Mouse (Mus musculus): ENCODE data around the gene Hykk.
"Not testable (repeated sequence)": the region's sequence is repeated elsewhere in the genome, so short reads cannot be mapped to it uniquely, and the experiment has no call there.

Hykk gene

DNA sequence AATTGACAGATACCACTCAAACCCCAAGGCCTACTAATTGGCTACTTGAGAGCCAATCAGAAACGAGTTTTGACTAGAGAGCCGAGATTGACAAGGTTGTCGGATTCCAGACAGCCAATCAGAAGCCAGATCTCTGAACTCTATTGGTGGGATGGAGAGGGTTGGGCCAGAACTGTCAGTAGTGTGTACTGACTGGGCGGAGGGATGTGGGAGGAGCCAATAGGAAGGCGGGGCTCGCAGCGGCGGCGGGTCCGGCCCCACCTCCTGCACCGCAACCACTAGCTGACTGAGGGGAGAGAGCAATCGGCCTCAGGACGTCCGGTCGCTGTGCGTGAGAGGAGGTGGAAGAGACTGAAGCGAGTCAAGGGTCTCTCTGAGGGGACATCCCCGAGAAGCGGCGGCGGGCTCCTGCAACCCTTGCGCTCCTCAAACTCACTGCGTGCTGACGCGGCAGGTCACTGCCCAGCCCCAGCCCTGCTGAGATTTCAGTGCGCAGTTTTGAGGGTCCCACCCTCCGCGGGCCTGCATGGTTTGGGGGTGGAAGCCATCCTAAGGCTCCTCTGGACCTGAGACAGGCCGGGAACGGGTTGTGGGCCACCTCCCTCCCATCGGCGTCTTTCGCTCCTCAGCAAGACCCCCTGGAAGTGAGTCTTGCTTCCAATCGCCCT, at the start of gene Hykk:
Gene Hykk, plus strand, starts transcription at position 274 of the 668 bp plus-strand sequence.
- DNase-seq (ENCODE audit: low read depth, low spot score), result peak; percentile 98

- DNase-seq (ENCODE audit: low read depth, low spot score), result peak; percentile 9
These were observed 38.3 kb upstream of the Hykk start for GRCm38 (mm10) chr9:54878759-54879158.

DNA sequence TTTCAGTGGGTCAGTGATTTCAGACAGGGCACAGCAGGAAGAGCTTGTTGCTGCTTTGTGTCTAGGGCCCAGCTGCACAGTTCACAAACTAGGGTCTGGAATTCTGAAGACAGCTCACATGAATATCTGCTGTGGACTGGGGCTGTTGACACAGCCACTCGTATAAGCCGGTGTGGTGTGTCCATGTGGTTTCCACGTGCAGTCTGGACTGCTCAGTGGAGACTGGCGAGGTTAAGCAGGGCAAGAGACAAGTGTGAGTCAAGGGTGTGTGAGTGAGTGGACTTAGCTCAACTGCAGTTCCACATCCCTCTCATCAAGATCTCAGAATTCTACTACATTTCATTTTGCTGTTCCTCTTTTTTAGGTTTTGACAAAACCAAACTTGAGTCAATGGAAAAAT, 25.0 kb upstream of the Hykk start:
- no peak for DNase-seq (ENCODE audit: low read depth, low spot score)

DNA sequence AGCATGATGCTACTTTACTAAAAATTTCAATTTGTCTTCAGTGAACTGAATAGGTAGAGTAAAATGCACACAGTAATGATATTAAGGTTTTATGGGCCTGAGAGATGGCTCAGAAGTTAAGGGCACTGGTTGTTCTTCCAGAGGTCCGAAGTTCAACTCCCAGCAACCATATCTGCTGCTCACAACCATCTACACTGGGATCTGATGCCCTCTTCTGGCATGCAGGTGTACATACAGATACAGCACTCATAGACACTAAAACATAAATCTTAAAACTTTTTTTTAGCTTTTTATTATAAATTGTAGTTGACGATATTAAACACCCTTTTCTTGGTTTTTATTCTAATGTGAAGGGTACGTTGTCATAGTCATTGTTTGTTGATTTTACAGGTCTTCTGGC, 20.0 kb upstream of the Hykk start:
- DNase-seq (ENCODE audit: low read depth, low spot score), result no peak

DNA sequence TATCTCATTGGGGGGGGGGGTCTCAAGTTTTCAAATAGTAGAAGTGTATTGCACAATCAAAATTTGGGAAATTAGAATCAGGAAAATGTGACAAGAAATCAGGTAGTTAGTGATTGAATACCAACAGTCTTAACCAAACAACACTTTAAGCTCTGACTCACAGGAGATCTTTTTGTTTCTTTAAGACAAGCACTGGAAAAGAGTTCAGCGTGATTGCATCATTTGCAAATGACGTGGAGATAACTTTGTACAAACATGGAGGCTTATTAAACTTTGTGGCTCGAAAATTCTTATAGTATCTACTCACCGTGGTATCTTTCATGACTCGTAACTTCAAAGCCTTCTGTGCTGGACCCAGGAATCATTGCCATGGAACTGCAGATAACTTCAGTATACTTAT, 7.6 kb upstream of the Hykk start:
- DNase-seq (ENCODE audit: low read depth, low spot score), result no peak

DNA sequence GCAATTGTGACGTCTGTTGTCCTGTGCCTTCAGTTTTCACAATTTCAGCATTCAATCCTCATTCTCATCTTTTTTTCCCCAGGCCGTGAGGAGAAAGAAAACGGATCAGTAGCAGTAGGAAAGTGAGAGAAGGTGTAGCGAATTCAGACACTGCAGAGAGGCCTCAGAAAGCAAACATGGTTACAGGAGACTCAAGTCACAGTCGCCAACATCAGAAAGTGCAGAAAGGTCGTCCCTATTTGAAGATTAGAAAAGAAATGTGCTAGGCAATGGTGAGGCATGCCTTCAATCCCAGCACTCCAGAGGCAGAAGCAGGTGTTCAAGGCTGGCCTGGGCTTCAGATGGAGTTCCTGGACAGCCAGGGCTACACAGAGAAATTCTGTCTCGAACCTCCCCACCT, 1.5 kb upstream of the Hykk start:
- no peak for DNase-seq (ENCODE audit: low read depth, low spot score)

- no peak for DNase-seq (ENCODE audit: low read depth, low spot score)
These were observed 682 bp upstream of the Hykk start for GRCm38 (mm10) chr9:54916401-54916800.

DNA sequence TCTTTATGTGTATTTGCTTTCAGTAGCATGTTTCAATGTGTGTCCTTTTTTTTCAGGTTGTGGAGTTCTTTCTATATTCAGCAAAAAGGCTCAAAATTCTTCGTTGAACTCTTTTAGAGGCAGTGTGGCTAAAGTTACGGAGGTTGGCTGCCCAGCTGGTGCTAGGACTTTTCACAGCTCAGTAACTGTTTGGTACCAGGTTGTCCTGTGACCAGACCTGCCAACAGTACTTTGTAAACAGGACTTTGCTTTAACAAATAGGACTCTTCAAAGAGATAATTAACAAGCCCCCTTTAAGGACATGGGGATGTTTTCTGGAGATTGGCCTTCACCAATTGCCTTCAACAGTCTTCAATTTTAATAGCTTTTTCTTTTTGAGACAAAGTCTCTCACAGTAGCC, 1.1 kb downstream of the Hykk start:
- no peak for DNase-seq (ENCODE audit: low read depth, low spot score)

DNA sequence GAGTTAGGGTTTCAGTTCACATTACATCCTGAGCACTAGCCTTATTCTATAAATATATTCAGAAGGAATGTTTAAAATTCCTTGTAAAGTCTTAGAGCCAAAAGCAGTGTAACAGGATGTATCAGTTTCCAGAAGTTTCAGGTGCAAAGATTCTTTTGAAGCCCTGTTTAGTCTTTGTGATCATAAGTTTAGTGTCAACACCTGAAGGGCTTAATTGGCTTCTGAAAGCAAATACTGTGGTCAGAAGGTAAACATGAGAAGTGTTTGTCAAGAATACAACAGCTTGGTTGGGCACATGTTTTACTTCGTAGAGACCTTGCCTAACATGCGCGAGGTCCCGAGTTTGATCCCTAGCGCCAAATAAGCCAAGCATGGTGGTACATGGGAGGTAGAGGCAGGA, 1.7 kb downstream of the Hykk start:
- no peak for DNase-seq (ENCODE audit: low read depth, low spot score)

DNA sequence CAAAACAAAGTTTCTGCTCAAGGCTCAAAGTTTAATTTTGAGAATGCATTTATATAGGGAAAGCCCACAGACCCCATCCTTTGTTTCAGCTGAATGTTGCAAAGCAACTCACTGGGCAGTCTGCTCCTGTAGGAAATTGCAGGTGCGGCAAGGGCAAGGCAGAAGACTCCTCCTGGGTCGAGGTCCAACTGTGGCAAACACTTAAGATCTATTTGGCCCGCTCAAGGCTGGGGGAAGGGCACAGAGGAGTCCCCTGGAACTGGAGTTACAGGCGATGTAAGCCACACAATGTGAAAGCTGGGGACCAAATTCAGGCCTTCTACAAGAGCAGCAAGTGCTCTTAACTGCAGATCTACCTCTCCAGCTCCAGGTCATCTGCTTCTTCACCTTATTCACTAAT, 2.9 kb downstream of the Hykk start:
- no peak for DNase-seq (ENCODE audit: low read depth, low spot score)

GRCm38 (mm10) chr9:54930741-54931140, 13.7 kb downstream of the Hykk start:
- DNase-seq (ENCODE audit: low read depth, low spot score), result no peak

- DNase-seq (ENCODE audit: low read depth, low spot score), result no peak
These were observed 14.7 kb downstream of the Hykk start for GRCm38 (mm10) chr9:54931765-54932164.

- DNase-seq (ENCODE audit: low read depth, low spot score), result no peak
These were observed 15.3 kb downstream of the Hykk start for GRCm38 (mm10) chr9:54932379-54932778.

- no peak for DNase-seq (ENCODE audit: low read depth, low spot score)
These were observed 25.0 kb downstream of the Hykk start for GRCm38 (mm10) chr9:54942071-54942470.

DNA sequence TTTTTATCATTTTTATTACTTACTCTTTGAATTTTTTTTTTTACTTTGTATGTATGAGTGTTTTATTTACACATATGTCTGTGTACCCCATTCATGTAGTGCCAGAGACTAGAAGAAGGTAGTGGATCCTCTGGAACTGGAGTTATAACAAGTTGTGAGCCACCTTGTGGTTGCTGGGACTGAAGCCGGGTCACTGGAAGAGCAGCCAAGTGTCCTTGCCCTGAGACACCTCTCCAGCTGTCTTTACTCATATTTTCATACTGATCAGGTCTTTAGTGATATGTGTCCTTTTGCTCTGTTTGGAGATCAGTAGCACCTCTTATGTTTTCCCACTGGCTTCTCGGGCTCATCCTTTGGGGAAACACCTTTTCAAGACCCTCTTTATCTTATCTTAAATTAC, 27.4 kb downstream of the Hykk start:
- no peak for DNase-seq (ENCODE audit: low read depth, low spot score)

- DNase-seq (ENCODE audit: low read depth, low spot score), result no peak
These were observed 29.2 kb downstream of the Hykk start for GRCm38 (mm10) chr9:54946256-54946655.

DNA sequence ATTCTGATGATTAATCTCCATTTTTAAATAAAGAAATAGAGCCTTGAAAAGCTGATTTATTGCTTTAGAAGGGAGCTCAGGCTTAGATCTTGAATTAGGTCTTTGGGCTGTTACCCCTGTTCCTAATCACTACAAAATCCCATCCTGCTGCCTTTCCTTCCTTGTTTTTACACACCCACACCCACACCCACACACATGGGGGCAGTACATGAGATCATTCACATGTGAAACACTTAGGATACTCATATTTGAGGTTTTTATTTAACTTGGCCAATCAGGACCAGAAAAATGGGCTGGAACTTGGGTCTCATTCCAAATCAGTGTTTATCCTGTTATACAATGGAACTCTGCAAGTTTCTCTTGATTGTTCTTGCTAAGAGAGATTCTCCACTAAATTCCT, 32.4 kb downstream of the Hykk start:
- no peak for DNase-seq (ENCODE audit: low read depth, low spot score)

DNA sequence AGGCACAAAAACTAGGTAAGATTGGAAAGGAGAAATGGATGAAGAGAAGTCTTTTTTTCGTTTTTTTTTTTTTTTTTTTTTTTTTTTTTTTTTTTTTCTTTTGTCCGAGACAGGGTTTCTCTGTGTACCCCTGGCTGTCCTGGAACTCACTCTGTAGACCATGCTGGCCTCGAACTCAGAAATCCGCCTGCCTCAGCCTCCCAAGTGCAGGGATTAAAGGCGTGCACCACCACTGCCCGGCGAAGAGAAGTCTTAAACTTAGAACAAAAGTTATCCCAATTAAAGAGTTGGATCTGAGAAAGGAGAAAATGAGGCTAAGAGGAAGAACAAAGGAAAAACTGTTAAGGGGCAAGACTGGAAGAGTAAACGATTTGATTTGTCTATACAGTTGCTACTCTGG, 33.1 kb downstream of the Hykk start:
- DNase-seq (ENCODE audit: low read depth, low spot score), result not testable (repeated sequence)

GRCm38 (mm10) chr9:54950575-54951321, 33.7 kb downstream of the Hykk start, which contains the start of the genes Psma4 and AY074887:
Psma4 (plus strand) TSS chr9:54950790.
AY074887 (minus strand) TSS chr9:54950998.
- peak; percentile 83 for DNase-seq (ENCODE audit: low read depth, low spot score)

DNA sequence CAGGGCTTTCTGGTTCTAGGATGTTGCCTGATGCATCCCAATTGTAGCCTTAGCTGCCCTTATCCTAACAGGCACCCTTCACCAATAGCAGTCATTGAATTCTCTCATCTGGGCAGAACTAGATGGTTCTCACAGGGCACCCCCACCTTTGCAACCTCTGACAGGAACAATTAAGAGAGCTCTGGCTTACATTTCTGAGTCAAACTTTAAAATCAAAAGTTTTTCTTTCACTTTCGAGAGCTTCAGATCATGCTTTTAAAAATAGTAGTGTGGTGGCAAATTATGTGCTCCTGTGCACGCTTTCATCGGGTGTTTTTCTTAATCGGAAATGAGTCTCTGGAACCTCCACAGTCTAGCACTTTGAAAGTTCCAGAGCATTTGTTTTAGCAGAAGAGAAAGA, 44.0 kb downstream of the Hykk start:
- no peak for DNase-seq (ENCODE audit: low read depth, low spot score)

DNA sequence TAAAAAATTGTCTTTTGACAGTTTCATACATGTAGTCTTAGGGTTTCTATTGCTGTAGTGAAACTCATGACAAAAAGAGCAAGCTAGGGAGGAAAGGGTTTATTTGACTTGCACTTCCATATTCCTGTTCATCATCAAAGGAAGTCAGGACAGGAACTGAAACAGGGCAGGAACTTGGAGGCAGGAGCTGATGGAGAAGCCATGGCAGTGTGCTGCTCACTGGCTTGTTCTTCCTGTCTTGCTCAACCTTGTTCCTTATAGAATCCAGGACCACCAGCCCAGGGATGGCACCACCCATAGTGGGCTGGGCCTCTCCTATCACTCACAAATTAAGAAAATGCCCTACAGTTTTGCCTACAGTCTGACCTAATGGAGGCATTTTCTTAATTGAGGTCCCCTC, 46.6 kb downstream of the Hykk start:
- no peak for DNase-seq (ENCODE audit: low read depth, low spot score)

- no peak for DNase-seq (ENCODE audit: low read depth, low spot score)
These were observed 53.0 kb downstream of the Hykk start for GRCm38 (mm10) chr9:54969972-54970637.

- no peak for DNase-seq (ENCODE audit: low read depth, low spot score)
These were observed 63.6 kb downstream of the Hykk start, which contains the start of gene Chrna5 for GRCm38 (mm10) chr9:54980674-54981073. Chrna5 (plus strand) TSS chr9:54980880.
